Mouse (Mus musculus): ENCODE results near the gene Mdh1. TPM values are rescaled to one million over a fixed set of nuclear protein-coding genes. Genes with fewer than 3 reads are reported as not detected.
A peak's percentile ranks its signal among the peaks of the same experiment; 100 is the strongest.

Mdh1 gene
- total and polyA plus RNA-seq, 3 experiments, result 174 to 329 (median 175) TPM

DNA sequence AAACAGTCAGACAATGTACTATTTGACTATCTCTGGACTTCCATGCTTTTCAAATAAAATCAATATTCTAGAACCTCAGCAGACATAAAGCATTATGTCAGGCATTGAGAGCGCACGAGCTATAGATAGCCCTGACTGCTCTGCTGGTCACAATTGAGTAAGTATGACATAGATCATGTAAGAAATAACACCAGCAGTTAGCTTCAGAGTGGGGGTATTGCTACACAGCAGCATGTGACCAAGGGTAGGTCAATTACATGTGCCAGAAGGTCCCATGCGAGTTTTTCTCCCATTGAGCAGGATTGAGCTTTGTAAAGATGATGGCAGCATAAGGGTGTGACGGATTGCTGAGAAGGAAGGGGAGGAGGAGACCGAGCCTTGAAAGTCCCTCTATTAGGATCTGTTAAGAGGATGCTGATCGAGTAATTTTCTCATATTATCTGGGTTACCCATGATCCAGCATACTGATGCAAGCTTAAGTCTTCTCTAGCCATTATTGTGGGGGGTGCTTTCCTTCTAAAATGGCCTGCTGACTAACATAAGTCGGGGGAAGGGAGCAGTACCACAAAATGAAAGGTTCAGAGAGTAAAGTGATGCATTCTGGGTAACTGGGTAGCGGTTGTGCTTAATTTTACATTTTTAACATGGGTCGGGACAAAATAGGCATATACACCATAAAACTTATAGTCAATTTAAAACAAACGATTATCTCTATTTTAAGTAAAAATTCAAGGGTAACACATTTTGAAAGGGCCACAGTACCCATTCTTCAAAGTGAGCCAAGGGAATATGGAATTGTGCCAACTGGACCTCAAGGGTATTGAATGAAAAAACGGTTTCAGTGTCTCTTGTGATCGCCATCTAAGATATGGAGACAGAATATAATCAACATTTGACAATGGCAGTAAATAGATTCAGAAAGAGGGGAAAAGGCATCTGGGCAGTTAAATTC lies 21.7 kb downstream of the Mdh1 start (continued):
- no peak for TF ChIP-seq CTCF (IDR thresholded peaks at IDR 0.05 in 2 of 3, conservative IDR thresholded peaks at IDR 0.05 in 1 of 3; ENCODE audit: control insufficient read depth in 1 of 3, insufficient read depth in 1 of 3, low read depth in 2 of 3, low read length in 3 of 3, poor library complexity in 1 of 3, severe bottlenecking in 1 of 3)
- no peak for TF ChIP-seq ZNF384 (IDR thresholded peaks at IDR 0.05; ENCODE audit: low read depth, low read length)
- peak in 1 of 2 experiments; percentile 38; a peak in 2 of 4 replicates for TF ChIP-seq POLR2A (IDR thresholded peaks at IDR 0.05; ENCODE audit: control insufficient read depth in 1 of 2, insufficient read depth in 1 of 2, low read depth in 1 of 2, low read length in 2 of 2, poor library complexity in 1 of 2)
- no peak for TF ChIP-seq NRF1 (IDR thresholded peaks at IDR 0.05; ENCODE audit: insufficient read depth, low read depth, low read length, poor library complexity, severe bottlenecking)
- peak; percentile 73 for TF ChIP-seq HCFC1 (IDR thresholded peaks at IDR 0.05; ENCODE audit: low read depth, low read length)
- no peak for TF ChIP-seq MAZ (IDR thresholded peaks at IDR 0.05; ENCODE audit: low read depth, low read length)
- TF ChIP-seq EP300 (IDR thresholded peaks at IDR 0.05; ENCODE audit: low read depth in 1 of 2, low read length in 2 of 2), result peak; percentile 32 to 39; a peak in 2 of 4 replicates
- TF ChIP-seq RCOR1 (IDR thresholded peaks at IDR 0.05; ENCODE audit: low read depth, low read length), result 0 out of 2 replicates have a peak, but pooled peaks have one; percentile 25
- TF ChIP-seq UBTF (IDR thresholded peaks at IDR 0.05; ENCODE audit: borderline replicate concordance, insufficient read depth, low read depth, low read length), result 0 out of 2 replicates have a peak, but pooled peaks have one; percentile 44
- no peak for TF ChIP-seq RAD21 (IDR thresholded peaks at IDR 0.05; ENCODE audit: low read depth, low read length)
- peak; percentile 28; the same call in 1 of the 2 replicates for TF ChIP-seq ZC3H11A (IDR thresholded peaks at IDR 0.05; ENCODE audit: low read depth, low read length)
- TF ChIP-seq NELFE (IDR thresholded peaks at IDR 0.05; ENCODE audit: low read depth, low read length), result peak; percentile 49
- TF ChIP-seq JUND (IDR thresholded peaks at IDR 0.05; ENCODE audit: low read depth, low read length), result no peak
- TF ChIP-seq SIN3A (IDR thresholded peaks at IDR 0.05; ENCODE audit: low read length), result peak; percentile 67
- TF ChIP-seq POLR2AphosphoS2 (IDR thresholded peaks at IDR 0.05; ENCODE audit: low read length), result peak; percentile 74; the same call in 1 of the 2 replicates
- peak; percentile 35; the same call in 1 of the 2 replicates for TF ChIP-seq USF1 (IDR thresholded peaks at IDR 0.05; ENCODE audit: low read depth, low read length)
- no peak for TF ChIP-seq E2F4 (IDR thresholded peaks at IDR 0.05; ENCODE audit: borderline replicate concordance, low read depth, low read length)
- peak; percentile 24 for TF ChIP-seq MAX (IDR thresholded peaks at IDR 0.05; ENCODE audit: low read length)
- TF ChIP-seq MYB (IDR thresholded peaks at IDR 0.05; ENCODE audit: low read depth, low read length), result no peak; the same call in 1 of the 2 replicates
- no peak for TF ChIP-seq POLR2AphosphoS5 (IDR thresholded peaks at IDR 0.05; ENCODE audit: borderline replicate concordance, low read depth, low read length)
- TF ChIP-seq GATA1 (IDR thresholded peaks at IDR 0.05; ENCODE audit: low read depth, low read length), result peak; percentile 48; the same call in 1 of the 2 replicates

GRCm38 (mm10) chr11:21549754-21550153 lies 22.4 kb downstream of the Mdh1 start:
- Histone ChIP-seq H3K27ac (ENCODE audit: control insufficient read depth, low read depth, low read length) (peak overlapping the region; percentile 86), H3K27me3 (ENCODE audit: control insufficient read depth in 1 of 2, insufficient read depth in 2 of 2, low read length in 2 of 2) (no peaks in the 10 kb centered on the region), H3K9ac (ENCODE audit: control insufficient read depth, low read depth, low read length, poor library complexity, severe bottlenecking) (peak overlapping the region; percentile 77), H3K4me3 (ENCODE audit: control insufficient read depth in 1 of 2, insufficient read depth in 1 of 2, low read depth in 2 of 2, low read length in 2 of 2) (peak overlapping the region; percentile 59 to 68), H3K79me2 (ENCODE audit: control insufficient read depth, insufficient read depth, low read length, poor library complexity) (no peaks in the 10 kb centered on the region), H3K36me3 (ENCODE audit: control insufficient read depth in 1 of 2, insufficient read depth in 2 of 2, low read length in 2 of 2) (peaks cover 0 to 32% of the 10 kb centered on the region in 2 experiments; a peak in 2 of 4 replicates), H3K4me1 (ENCODE audit: control insufficient read depth in 1 of 2, insufficient read depth in 2 of 2, low read length in 2 of 2) (peaks cover 13 to 16% of the 10 kb centered on the region in 2 experiments), H3K9me3 (replicated peaks; ENCODE audit: insufficient read depth, low read length) (no peaks in the 10 kb centered on the region)
- peak; percentile 85 for DNase-seq (ENCODE audit: low read depth, low spot score)
- TF ChIP-seq MEF2A (IDR thresholded peaks at IDR 0.05; ENCODE audit: extremely low read depth, insufficient replicate concordance, low read depth, low read length, poor library complexity, severe bottlenecking) (no peak), USF2 (IDR thresholded peaks at IDR 0.05; ENCODE audit: borderline replicate concordance in 1 of 2, insufficient read depth in 1 of 2, low read depth in 1 of 2, low read length in 2 of 2) (no peak), ZMIZ1 (IDR thresholded peaks at IDR 0.05; ENCODE audit: low read depth, low read length) (no peak), KAT2A (conservative IDR thresholded peaks at IDR 0.05; ENCODE audit: low read depth, low read length) (no peak), MYC (IDR thresholded peaks at IDR 0.05; ENCODE audit: low read depth, low read length) (0 out of 2 replicates have a peak, but pooled peaks have one; percentile 13), MYB (IDR thresholded peaks at IDR 0.05; ENCODE audit: low read depth, low read length) (no peak), POLR2A (IDR thresholded peaks at IDR 0.05; ENCODE audit: control insufficient read depth in 1 of 2, insufficient read depth in 1 of 2, low read depth in 1 of 2, low read length in 2 of 2, poor library complexity in 1 of 2) (no peak), GATA1 (IDR thresholded peaks at IDR 0.05; ENCODE audit: low read depth, low read length) (peak; percentile 80), TCF12 (IDR thresholded peaks at IDR 0.05; ENCODE audit: low read depth, low read length) (no peak), RCOR1 (IDR thresholded peaks at IDR 0.05; ENCODE audit: low read depth, low read length) (no peak), MAFK (IDR thresholded peaks at IDR 0.05; ENCODE audit: borderline replicate concordance, low read depth, low read length) (no peak), ZNF384 (IDR thresholded peaks at IDR 0.05; ENCODE audit: low read depth, low read length) (0 out of 2 replicates have a peak, but pooled peaks have one; percentile 59), EP300 (IDR thresholded peaks at IDR 0.05; ENCODE audit: low read depth in 1 of 2, low read length in 2 of 2) (peak in 1 of 2 experiments; percentile 19; a peak in 2 of 4 replicates), TAL1 (IDR thresholded peaks at IDR 0.05; ENCODE audit: low read length) (no peak), USF1 (IDR thresholded peaks at IDR 0.05; ENCODE audit: low read depth, low read length) (no peak), ZKSCAN1 (IDR thresholded peaks at IDR 0.05; ENCODE audit: low read depth, low read length) (no peak)

Data from MEL (cell line).